Mouse (Mus musculus) forebrain, embryonic 16.5 days (tissue): ENCODE measurements around the gene Aqp6. TPM values are rescaled to one million over a fixed set of nuclear protein-coding genes. Genes with fewer than 3 reads are reported as not detected.

ENCODE experiments used
- ATAC-seq: fragments of 200-750 bp; cut with Nextera tagmentation; 2 replicates; pipeline ENCODE4 v1.8.0; 2017; ENCODE audit warnings: mild to moderate bottlenecking, moderate library complexity
- H3K27ac ChIP-seq: fragments of 300-500 bp; sonication (generic); 2 replicates; pipeline ENCODE4 v1.5.1; 2014; ENCODE audit warnings: low read length, control low read depth
- H3K27me3 ChIP-seq: fragments of 300-500 bp; sonication (generic); replicated peaks from 2 replicates; pipeline ENCODE4 v1.6.1; 2014; ENCODE audit warnings: low read length; ENCODE audit not compliant: control insufficient read depth, insufficient read depth
- H3K36me3 ChIP-seq: fragments of 300-500 bp; sonication (generic); 2 replicates; pipeline ENCODE4 v1.6.1; 2014; ENCODE audit not compliant: control insufficient read depth, insufficient read depth
- H3K4me1 ChIP-seq: fragments of 300-500 bp; sonication (generic); replicated peaks from 2 replicates; pipeline ENCODE4 v1.6.1; 2014; ENCODE audit warnings: low read length; ENCODE audit not compliant: control insufficient read depth, insufficient read depth
- H3K4me2 ChIP-seq: fragments of 300-500 bp; sonication (generic); 2 replicates; pipeline ENCODE4 v1.6.1; 2014; ENCODE audit warnings: mild to moderate bottlenecking, low read length, control low read depth
- H3K4me3 ChIP-seq: fragments of 300-500 bp; sonication (generic); replicated peaks from 2 replicates; pipeline ENCODE4 v1.5.1; 2014; ENCODE audit warnings: mild to moderate bottlenecking, low read length, control low read depth
- H3K9ac ChIP-seq: fragments of 300-500 bp; sonication (generic); replicated peaks from 2 replicates; pipeline ENCODE4 v1.6.1; 2014; ENCODE audit warnings: low read depth, low read length, control low read depth
- H3K9me3 ChIP-seq: fragments of 300-500 bp; sonication (generic); 2 replicates; pipeline ENCODE4 v1.6.1; 2016; ENCODE audit warnings: low read length; ENCODE audit not compliant: control insufficient read depth
- whole genome bisulfite sequencing: fragments of 180-500 bp; shearing (Covaris S2); extraction: QIAGEN DNeasy Blood & Tissue Kit; methylation state at CpG from one replicate; pipeline ENCODE4 v1.1.7; 2014; 5-methylcytosine and 5-hydroxymethylcytosine counted together
- polyA plus RNA-seq: library from polyadenylated mRNA; unstranded; fragments of >200 nt; fragmentation: Nextera tagmentation; extraction: Ambion mirVana; gene quantifications from 2 replicates; pipeline ENCODE4 v1.2.1, GENCODE M21; 2015

The Aqp6 gene
- polyA plus RNA-seq, 1 experiment from 2014 or later = not detected

- Histone ChIP-seq H3K36me3 (no peaks in the 10 kb centered on the region), H3K27me3 (no peaks in the 10 kb centered on the region), H3K9me3 (no peaks in the 10 kb centered on the region), H3K27ac (no peak overlapping the region), H3K9ac (no peak overlapping the region), H3K4me2 (no peak overlapping the region), H3K4me1 (peaks cover 20% of the 10 kb centered on the region), H3K4me3 (no peak overlapping the region)
- peak; percentile 61 for ATAC-seq
- WGBS = 11% methylated on average over 10 of the region's 10 CpGs
These were observed 6.4 kb downstream of the Aqp6 start for GRCm38 (mm10) chr15:99607388-99608113.

GRCm38 (mm10) chr15:99608382-99609125 is 7.4 kb downstream of the Aqp6 start:
- WGBS = 76% methylated on average over 13 of the region's 13 CpGs
- Histone ChIP-seq H3K4me2 (no peak overlapping the region), H3K27me3 (no peaks in the 10 kb centered on the region), H3K27ac (no peak overlapping the region), H3K36me3 (no peaks in the 10 kb centered on the region), H3K9me3 (no peaks in the 10 kb centered on the region), H3K4me3 (no peak overlapping the region), H3K9ac (no peak overlapping the region), H3K4me1 (peaks cover 20% of the 10 kb centered on the region)
- no peak for ATAC-seq

- Histone ChIP-seq H3K4me2 (no peak overlapping the region), H3K9me3 (no peaks in the 10 kb centered on the region), H3K4me1 (peaks cover 25% of the 10 kb centered on the region), H3K27ac (no peak overlapping the region), H3K4me3 (no peak overlapping the region), H3K36me3 (no peaks in the 10 kb centered on the region), H3K9ac (no peak overlapping the region), H3K27me3 (no peaks in the 10 kb centered on the region)
- 57% methylated on average over 7 of the region's 7 CpGs for WGBS
- ATAC-seq = no peak
These were observed 10.4 kb downstream of the Aqp6 start for GRCm38 (mm10) chr15:99611563-99611962.

GRCm38 (mm10) chr15:99614273-99614672 is 13.1 kb downstream of the Aqp6 start:
- Histone ChIP-seq H3K27ac (no peak overlapping the region), H3K4me3 (no peak overlapping the region), H3K36me3 (no peaks in the 10 kb centered on the region), H3K9me3 (no peaks in the 10 kb centered on the region), H3K27me3 (no peaks in the 10 kb centered on the region), H3K4me1 (peaks cover 15% of the 10 kb centered on the region), H3K9ac (no peak overlapping the region), H3K4me2 (no peak overlapping the region)
- ATAC-seq = no peak
- 60% methylated on average over 13 of the region's 13 CpGs for WGBS

GRCm38 (mm10) chr15:99614753-99615152 is 13.6 kb downstream of the Aqp6 start:
- peak; percentile 43 for ATAC-seq

GRCm38 (mm10) chr15:99615246-99615645 is 14.0 kb downstream of the Aqp6 start:
- Histone ChIP-seq H3K9ac (no peak overlapping the region), H3K4me1 (peaks cover 17% of the 10 kb centered on the region), H3K27me3 (no peaks in the 10 kb centered on the region), H3K4me2 (no peak overlapping the region), H3K4me3 (no peak overlapping the region), H3K27ac (no peak overlapping the region), H3K36me3 (no peaks in the 10 kb centered on the region), H3K9me3 (no peaks in the 10 kb centered on the region)
- 29% methylated on average over 9 of the region's 9 CpGs for WGBS
- no peak; the same call in 1 of the 2 replicates for ATAC-seq

More at GRCm38 (mm10) chr15:99614753-99615152, 13.6 kb downstream of the Aqp6 start:
- no peak overlapping the region for H3K27ac ChIP-seq
- no peaks in the 10 kb centered on the region for H3K36me3 ChIP-seq
- peak overlapping the region; percentile 18; the same call in 1 of the 2 replicates for H3K4me2 ChIP-seq
- no peaks in the 10 kb centered on the region for H3K9me3 ChIP-seq
- H3K4me1 ChIP-seq = peaks cover 17% of the 10 kb centered on the region
- H3K4me3 ChIP-seq = no peak overlapping the region
- H3K27me3 ChIP-seq = no peaks in the 10 kb centered on the region
- H3K9ac ChIP-seq = no peak overlapping the region
- 2% methylated on average over 12 of the region's 12 CpGs for WGBS

GRCm38 (mm10) chr15:99618595-99618994 is 17.4 kb downstream of the Aqp6 start:
- H3K9ac ChIP-seq = no peak overlapping the region
- no peak overlapping the region for H3K4me2 ChIP-seq
- no peak for ATAC-seq
- no peaks in the 10 kb centered on the region for H3K36me3 ChIP-seq
- no peaks in the 10 kb centered on the region for H3K9me3 ChIP-seq
- H3K4me1 ChIP-seq = peaks cover 19% of the 10 kb centered on the region
- 81% methylated on average over 3 of the region's 3 CpGs for WGBS
- no peak overlapping the region for H3K4me3 ChIP-seq
- H3K27me3 ChIP-seq = no peaks in the 10 kb centered on the region
- no peak overlapping the region for H3K27ac ChIP-seq

GRCm38 (mm10) chr15:99619821-99620220 is 18.6 kb downstream of the Aqp6 start:
- Histone ChIP-seq H3K36me3 (0 out of 2 replicates have a peak, but pooled peaks cover 1% of the 10 kb centered on the region), H3K9me3 (no peaks in the 10 kb centered on the region), H3K27ac (no peak overlapping the region), H3K9ac (no peak overlapping the region), H3K27me3 (no peaks in the 10 kb centered on the region), H3K4me3 (no peak overlapping the region), H3K4me1 (peaks cover 12% of the 10 kb centered on the region), H3K4me2 (no peak overlapping the region)
- 58% methylated on average over 4 of the region's 4 CpGs for WGBS
- ATAC-seq = 0 out of 2 replicates have a peak, but pooled peaks have one; percentile 45

GRCm38 (mm10) chr15:99622063-99622462 is 20.9 kb downstream of the Aqp6 start:
- H3K27ac ChIP-seq = no peak overlapping the region
- no peak overlapping the region for H3K4me2 ChIP-seq
- H3K9ac ChIP-seq = no peak overlapping the region
- peaks cover 4% of the 10 kb centered on the region; the same call in 1 of the 2 replicates for H3K4me1 ChIP-seq
- no peaks in the 10 kb centered on the region for H3K9me3 ChIP-seq
- 95% methylated on average over 11 of the region's 11 CpGs for whole genome bisulfite sequencing
- no peak for ATAC-seq
- H3K36me3 ChIP-seq = peaks cover 7% of the 10 kb centered on the region; the same call in 1 of the 2 replicates
- H3K27me3 ChIP-seq = no peaks in the 10 kb centered on the region
- H3K4me3 ChIP-seq = no peak overlapping the region
